Mouse (Mus musculus): ENCODE measurements around the gene Sycn. TPM values are rescaled to one million over a fixed set of nuclear protein-coding genes. Genes with fewer than 3 reads are reported as not detected.
A peak's percentile ranks its signal among the peaks of the same experiment; 100 is the strongest.

The Sycn gene
- polyA plus RNA-seq, 1 experiment from 2014 or later, result not detected

- ATAC-seq, result peak; percentile 58
- no peaks in the 10 kb centered on the region for H3K4me1 ChIP-seq (ENCODE audit: insufficient read depth, low read depth, low read length)
- peak; percentile 77 for DNase-seq (ENCODE audit: low spot score)
- no peaks in the 10 kb centered on the region for H3K36me3 ChIP-seq (ENCODE audit: insufficient read depth, low read length)
- WGBS, result 26% methylated on average over 14 of the region's 14 CpGs
- TF ChIP-seq EP300 (IDR thresholded peaks at IDR 0.05) (no peak), CTCF (IDR thresholded peaks at IDR 0.05) (no peak)
- H3K27me3 ChIP-seq (replicated peaks; ENCODE audit: insufficient read depth, low read length), result peaks cover 24% of the 10 kb centered on the region
- no peak overlapping the region for H3K4me3 ChIP-seq (ENCODE audit: low read depth, low read length)
- H3K9me3 ChIP-seq (ENCODE audit: low read length), result no peaks in the 10 kb centered on the region
- no peak overlapping the region for H3K4me2 ChIP-seq (replicated peaks; ENCODE audit: low read depth, low read length)
- no peak overlapping the region for H3K27ac ChIP-seq (ENCODE audit: low read length)
- H3K9ac ChIP-seq (replicated peaks; ENCODE audit: low read depth), result no peak overlapping the region
Measured at GRCm38 (mm10) chr7:28545048-28545890, 4.6 kb downstream of the Sycn start.

- Histone ChIP-seq H3K27ac (ENCODE audit: low read length) (no peak overlapping the region), H3K9ac (replicated peaks; ENCODE audit: low read depth) (no peak overlapping the region), H3K4me3 (ENCODE audit: low read depth, low read length) (no peak overlapping the region), H3K27me3 (replicated peaks; ENCODE audit: insufficient read depth, low read length) (peaks cover 24% of the 10 kb centered on the region), H3K4me1 (ENCODE audit: insufficient read depth, low read depth, low read length) (no peaks in the 10 kb centered on the region), H3K36me3 (ENCODE audit: insufficient read depth, low read length) (no peaks in the 10 kb centered on the region), H3K4me2 (replicated peaks; ENCODE audit: low read depth, low read length) (no peak overlapping the region), H3K9me3 (ENCODE audit: low read length) (no peaks in the 10 kb centered on the region)
- ATAC-seq, result no peak
- 43% methylated on average over 7 of the region's 7 CpGs for WGBS
- TF ChIP-seq CTCF (IDR thresholded peaks at IDR 0.05), result no peak
- no peak for TF ChIP-seq EP300 (IDR thresholded peaks at IDR 0.05)
- no peak for DNase-seq (ENCODE audit: low spot score)
Measured at GRCm38 (mm10) chr7:28545891-28546210, 5.2 kb downstream of the Sycn start.

GRCm38 (mm10) chr7:28546649-28547048 is 6.0 kb downstream of the Sycn start:
- DNase-seq (ENCODE audit: low spot score) (no peak), ATAC-seq (no peak)
- TF ChIP-seq CTCF (IDR thresholded peaks at IDR 0.05) (no peak), EP300 (IDR thresholded peaks at IDR 0.05) (no peak)
- H3K9me3 ChIP-seq (ENCODE audit: low read length), result no peaks in the 10 kb centered on the region
- H3K27me3 ChIP-seq (replicated peaks; ENCODE audit: insufficient read depth, low read length), result peaks cover 24% of the 10 kb centered on the region
- H3K4me2 ChIP-seq (replicated peaks; ENCODE audit: low read depth, low read length), result peak overlapping the region; percentile 14; the same call in 1 of the 2 replicates
- no peak overlapping the region for H3K9ac ChIP-seq (replicated peaks; ENCODE audit: low read depth)
- no peaks in the 10 kb centered on the region for H3K36me3 ChIP-seq (ENCODE audit: insufficient read depth, low read length)
- no peak overlapping the region for H3K27ac ChIP-seq (ENCODE audit: low read length)
- under 1% methylated on average over 18 of the region's 22 CpGs for WGBS
- H3K4me3 ChIP-seq (ENCODE audit: low read depth, low read length), result peak overlapping the region; percentile 0; the same call in 1 of the 2 replicates
- H3K4me1 ChIP-seq (ENCODE audit: insufficient read depth, low read depth, low read length), result no peaks in the 10 kb centered on the region

- peaks cover 24% of the 10 kb centered on the region for H3K27me3 ChIP-seq (replicated peaks; ENCODE audit: insufficient read depth, low read length)
- ATAC-seq (no peak), DNase-seq (ENCODE audit: low spot score) (no peak)
- no peak within 1 kb of the TSS for H3K9ac ChIP-seq (replicated peaks; ENCODE audit: low read depth)
- TF ChIP-seq EP300 (IDR thresholded peaks at IDR 0.05) (no peak), CTCF (IDR thresholded peaks at IDR 0.05) (no peak)
- H3K27ac ChIP-seq (ENCODE audit: low read length), result no peak within 1 kb of the TSS
- WGBS, result 5% methylated on average over 5 of the region's 5 CpGs
- peak within 1 kb of the TSS; percentile 14; the same call in 1 of the 2 replicates for H3K4me2 ChIP-seq (replicated peaks; ENCODE audit: low read depth, low read length)
- H3K4me3 ChIP-seq (ENCODE audit: low read depth, low read length), result peak within 1 kb of the TSS; percentile 0; the same call in 1 of the 2 replicates
- H3K36me3 ChIP-seq (ENCODE audit: insufficient read depth, low read length), result no peaks in the 10 kb centered on the region
- H3K4me1 ChIP-seq (ENCODE audit: insufficient read depth, low read depth, low read length), result no peaks in the 10 kb centered on the region
- no peaks in the 10 kb centered on the region for H3K9me3 ChIP-seq (ENCODE audit: low read length)
Measured at GRCm38 (mm10) chr7:28547154-28547553, 6.5 kb downstream of the Sycn start, which contains the start of gene Nccrp1. Gene Nccrp1 (minus strand): TSS chr7:28547254.

GRCm38 (mm10) chr7:28547628-28548027 is 6.9 kb downstream of the Sycn start:
- Histone ChIP-seq H3K9me3 (ENCODE audit: low read length) (no peaks in the 10 kb centered on the region), H3K27me3 (replicated peaks; ENCODE audit: insufficient read depth, low read length) (peaks cover 24% of the 10 kb centered on the region), H3K27ac (ENCODE audit: low read length) (no peak overlapping the region), H3K4me1 (ENCODE audit: insufficient read depth, low read depth, low read length) (no peaks in the 10 kb centered on the region), H3K36me3 (ENCODE audit: insufficient read depth, low read length) (no peaks in the 10 kb centered on the region), H3K4me3 (ENCODE audit: low read depth, low read length) (no peak overlapping the region), H3K4me2 (replicated peaks; ENCODE audit: low read depth, low read length) (no peak overlapping the region), H3K9ac (replicated peaks; ENCODE audit: low read depth) (no peak overlapping the region)
- WGBS, result 54% methylated on average over 7 of the region's 7 CpGs
- no peak for ATAC-seq
- DNase-seq (ENCODE audit: low spot score), result no peak
- no peak for TF ChIP-seq CTCF (IDR thresholded peaks at IDR 0.05)
- TF ChIP-seq EP300 (IDR thresholded peaks at IDR 0.05), result no peak

- DNase-seq (ENCODE audit: low spot score) (no peak), ATAC-seq (no peak)
- no peak overlapping the region for H3K4me2 ChIP-seq (replicated peaks; ENCODE audit: low read depth, low read length)
- H3K9me3 ChIP-seq (ENCODE audit: low read length), result no peaks in the 10 kb centered on the region
- TF ChIP-seq EP300 (IDR thresholded peaks at IDR 0.05) (no peak), CTCF (IDR thresholded peaks at IDR 0.05) (no peak)
- WGBS, result 78% methylated on average over 6 of the region's 6 CpGs
- H3K4me1 ChIP-seq (ENCODE audit: insufficient read depth, low read depth, low read length), result 0 out of 2 replicates have a peak, but pooled peaks cover 2% of the 10 kb centered on the region
- no peaks in the 10 kb centered on the region for H3K27me3 ChIP-seq (replicated peaks; ENCODE audit: insufficient read depth, low read length)
- no peak overlapping the region for H3K9ac ChIP-seq (replicated peaks; ENCODE audit: low read depth)
- H3K27ac ChIP-seq (ENCODE audit: low read length), result no peak overlapping the region
- no peaks in the 10 kb centered on the region for H3K36me3 ChIP-seq (ENCODE audit: insufficient read depth, low read length)
- H3K4me3 ChIP-seq (ENCODE audit: low read depth, low read length), result no peak overlapping the region
Measured at GRCm38 (mm10) chr7:28553076-28553475, 12.4 kb downstream of the Sycn start.

Measured in lung, postnatal 0 days (tissue).